20 mouse cellular contexts compared by ENCODE assay signal in genomic region chr3:28540121-28540520, GRCm38 (mm10).
A peak's percentile ranks its signal among the peaks of the same experiment; 100 is the strongest.
DNase-seq lines count a peak whose midpoint lies in the region; ATAC-seq lines count a peak whose summit lies in the region.
"Had no signal": no experiment of that assay in that cellular context is flagged by ENCODE, and none has a peak within 500 bp of the region (broad histone marks: within the 10 kb centered on the region; RNA-seq: fewer than 3 reads in every experiment).

No protein-coding gene starts in this region.

- ATAC-seq in heart, embryonic 16.5 days (replicated peaks; ENCODE audit: extremely low read depth, insufficient read depth, low FRiP score), result peak; percentile 52; the same call in 1 of the 2 replicates
- ATAC-seq: CD4-positive, CD25-positive, alpha-beta regulatory T cell, adult 4 months; forebrain, embryonic 15.5 days; intestine, embryonic 16.5 days had no signal

- H3K4me2 ChIP-seq in heart, embryonic 16.5 days (ENCODE audit: low read depth, low read length), result no peak overlapping the region
- H3K4me2 ChIP-seq: forebrain, embryonic 15.5 days; hindbrain, embryonic 12.5 days; hindbrain, embryonic 15.5 days had no signal

- no peaks in the 10 kb centered on the region for H3K9me3 ChIP-seq in heart, embryonic 10.5 days
- H3K9me3 ChIP-seq in heart, embryonic 16.5 days (replicated peaks; ENCODE audit: control insufficient read depth, low read length), result no peaks in the 10 kb centered on the region
- H3K9me3 ChIP-seq: forebrain, embryonic 15.5 days; hindbrain, embryonic 12.5 days; hindbrain, embryonic 15.5 days had no signal

- no peak overlapping the region for H3K27ac ChIP-seq in heart, embryonic 10.5 days
- H3K27ac ChIP-seq in heart, embryonic 16.5 days (ENCODE audit: low read length), result no peak overlapping the region
- H3K27ac ChIP-seq: forebrain, embryonic 15.5 days; hindbrain, embryonic 12.5 days; hindbrain, embryonic 15.5 days had no signal

- H3K27me3 ChIP-seq in heart, embryonic 10.5 days (ENCODE audit: insufficient read depth, poor library complexity, severe bottlenecking), result no peaks in the 10 kb centered on the region
- no peaks in the 10 kb centered on the region for H3K27me3 ChIP-seq in heart, embryonic 16.5 days (ENCODE audit: control insufficient read depth, insufficient read depth, low read length)
- H3K27me3 ChIP-seq: forebrain, embryonic 15.5 days; hindbrain, embryonic 12.5 days; hindbrain, embryonic 15.5 days had no signal

- 51% methylated on average over 5 of the region's 5 CpGs for WGBS in heart, embryonic 10.5 days
- WGBS in heart, embryonic 16.5 days, result 64% methylated on average over 5 of the region's 5 CpGs

- H3K9ac ChIP-seq in heart, embryonic 16.5 days (ENCODE audit: low read length), result no peak overlapping the region
- H3K9ac ChIP-seq: forebrain, embryonic 15.5 days; hindbrain, embryonic 12.5 days; hindbrain, embryonic 15.5 days had no signal

- no peaks in the 10 kb centered on the region for H3K36me3 ChIP-seq in heart, embryonic 10.5 days
- H3K36me3 ChIP-seq in heart, embryonic 16.5 days (ENCODE audit: control insufficient read depth, insufficient read depth), result peaks cover 3% of the 10 kb centered on the region; the same call in 1 of the 2 replicates

- H3K4me3 ChIP-seq in heart, embryonic 10.5 days, result no peak overlapping the region
- no peak overlapping the region for H3K4me3 ChIP-seq in heart, embryonic 16.5 days (ENCODE audit: low read length)
- H3K4me3 ChIP-seq: forebrain, embryonic 15.5 days; hindbrain, embryonic 12.5 days; hindbrain, embryonic 15.5 days had no signal

- intact Hi-C loops in heart, postnatal 10 days (cut with DNase I), result no loop called here

- no peaks in the 10 kb centered on the region for H3K4me1 ChIP-seq in heart, embryonic 10.5 days
- H3K4me1 ChIP-seq in heart, embryonic 16.5 days (ENCODE audit: control insufficient read depth, insufficient read depth, low read length), result peaks cover 5% of the 10 kb centered on the region; the same call in 1 of the 2 replicates
- H3K4me1 ChIP-seq: hindbrain, embryonic 12.5 days; hindbrain, embryonic 15.5 days had no signal

- peak; percentile 74 for DNase-seq in heart, adult 11 months
- no peak for DNase-seq in heart, embryonic 10.5 days (ENCODE audit: low spot score)
- no peak for DNase-seq in heart, postnatal 10 days
- DNase-seq in right cerebral cortex, postnatal 4 days, result peak; percentile 0
- DNase-seq in right cerebral cortex, adult 18-20 months, result no peak
- DNase-seq: adrenal gland, adult 2 months; adrenal gland, postnatal 14 days; cerebellum, adult 11 months; cerebellum, adult 2 months; cerebellum, adult 9-11 months; cerebellum, postnatal 25 days; gastrocnemius, postnatal 25 days; heart, postnatal 14 days; kidney, adult 18-20 months had no signal

Comparison
In these comparisons a context has a peak if more than half of its experiments do, and no peak if none do; other contexts are left out.
1. DNase-seq: peak in heart, adult 11 months (single experiment) and right cerebral cortex, postnatal 4 days (single experiment); none in heart, embryonic 10.5 days (single experiment), heart, postnatal 10 days (0 of 2) and right cerebral cortex, adult 18-20 months (single experiment).